Mouse (Mus musculus): ENCODE data around the gene Gm21637.
"Not testable (repeated sequence)": the region's sequence is repeated elsewhere in the genome, so short reads cannot be mapped to it uniquely, and the experiment has no call there.

The Gm21637 gene

DNA sequence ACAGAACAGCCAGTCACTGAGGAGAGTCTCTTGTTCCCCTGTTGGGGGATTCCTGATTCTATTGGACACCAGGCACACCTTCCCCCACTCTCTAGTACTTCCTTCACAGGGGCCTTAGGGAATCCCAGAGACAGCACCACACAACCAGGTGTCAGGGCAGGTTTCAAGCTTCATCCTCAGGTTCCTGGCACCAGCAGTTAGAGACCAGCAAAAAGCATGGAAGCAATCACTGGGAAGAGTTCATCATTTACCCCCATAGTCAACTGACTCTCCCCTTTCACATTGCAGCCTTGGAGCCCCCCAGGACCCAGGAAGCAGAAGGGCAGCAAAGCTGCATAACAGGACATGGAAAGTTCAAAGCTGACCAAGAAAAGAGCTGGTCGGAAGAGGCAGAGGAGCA lies at the start of gene Gm21637:
Gene Gm21637, plus strand, starts transcription at position 301 of the 400 bp plus-strand sequence.
- not testable (repeated sequence) for DNase-seq (ENCODE audit: low read depth, low spot score)

Data from 3T3-L1 (cell line).